Mouse (Mus musculus) brain, adult 10 weeks (tissue): ENCODE results near the gene Tceal7. TPM values are rescaled to one million over a fixed set of nuclear protein-coding genes. Genes with fewer than 3 reads are reported as not detected.

Source experiments
- polyA plus RNA-seq: library from polyadenylated mRNA; stranded (reverse); fragments of 350-450 nt; fragmentation: Illumina TruSeq; extraction: RNeasy Lipid Tissue Mini Kit (QIAGEN cat#74804); gene quantifications from one replicate; pipeline ENCODE4 v1.2.3, GENCODE M21; 2015; ENCODE audit warnings: low read depth, low replicate concordance

Tceal7 gene
- 3.3 TPM for polyA plus RNA-seq

GRCm38 (mm10) chrX:136214729-136215677, at the start of gene Tceal7, which contains the start of gene Bex1:
Gene Tceal7 (plus strand): TSS chrX:136214779.
Gene Bex1 (minus strand): TSS chrX:136215513.

DNA sequence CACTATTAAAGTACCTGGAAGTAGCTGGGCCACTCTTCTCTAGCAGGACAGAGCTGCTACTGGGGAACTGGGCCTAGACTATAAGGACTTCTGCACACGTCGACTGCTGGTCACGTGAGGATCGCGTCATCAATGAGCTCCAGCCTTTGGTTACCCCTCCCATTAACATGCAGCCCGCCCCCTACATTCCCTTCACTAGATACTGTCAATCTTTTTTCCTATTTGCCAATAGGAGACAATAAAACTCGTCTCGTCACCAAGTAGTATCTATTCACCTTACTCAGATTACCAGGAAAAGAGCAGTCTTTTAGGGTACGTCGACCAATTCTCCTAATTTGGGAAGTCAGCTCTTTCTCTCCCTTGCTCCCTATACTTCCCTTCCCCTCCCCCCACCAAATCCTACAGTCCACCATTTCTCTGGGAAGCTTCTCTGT, 42.4 kb upstream of the Tceal7 start, which contains the start of gene Tceal8:
Gene Tceal8, minus strand, starts transcription at position 225 of the 434 bp plus-strand sequence.

DNA sequence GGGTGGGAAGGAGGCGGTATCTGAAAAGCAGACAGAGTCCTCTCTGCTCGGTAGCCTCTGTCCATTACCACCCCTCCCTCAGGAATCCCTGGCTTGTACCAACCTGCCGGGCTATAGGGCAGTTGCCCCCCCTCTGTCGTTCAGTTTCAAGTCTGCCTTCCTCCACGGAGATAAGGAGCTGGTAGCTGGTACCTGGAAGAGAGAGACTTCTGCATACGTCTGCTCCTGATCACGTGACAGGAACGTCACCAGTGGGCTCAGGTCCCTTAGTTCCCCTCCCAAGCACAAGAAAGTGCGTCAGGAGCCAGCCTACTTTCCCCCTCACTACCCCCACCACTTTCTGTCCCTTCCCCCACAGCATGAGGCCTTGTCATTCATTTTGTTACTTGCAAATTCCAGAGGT, 10.9 kb upstream of the Tceal7 start, which contains the start of gene Tceal5:
Gene Tceal5, minus strand, starts transcription at position 213 of the 403 bp plus-strand sequence.

GRCm38 (mm10) chrX:136244574-136245229, 30.1 kb downstream of the Tceal7 start, which contains the start of gene Tceal9:
Gene Tceal9 (plus strand): TSS chrX:136245079.

DNA sequence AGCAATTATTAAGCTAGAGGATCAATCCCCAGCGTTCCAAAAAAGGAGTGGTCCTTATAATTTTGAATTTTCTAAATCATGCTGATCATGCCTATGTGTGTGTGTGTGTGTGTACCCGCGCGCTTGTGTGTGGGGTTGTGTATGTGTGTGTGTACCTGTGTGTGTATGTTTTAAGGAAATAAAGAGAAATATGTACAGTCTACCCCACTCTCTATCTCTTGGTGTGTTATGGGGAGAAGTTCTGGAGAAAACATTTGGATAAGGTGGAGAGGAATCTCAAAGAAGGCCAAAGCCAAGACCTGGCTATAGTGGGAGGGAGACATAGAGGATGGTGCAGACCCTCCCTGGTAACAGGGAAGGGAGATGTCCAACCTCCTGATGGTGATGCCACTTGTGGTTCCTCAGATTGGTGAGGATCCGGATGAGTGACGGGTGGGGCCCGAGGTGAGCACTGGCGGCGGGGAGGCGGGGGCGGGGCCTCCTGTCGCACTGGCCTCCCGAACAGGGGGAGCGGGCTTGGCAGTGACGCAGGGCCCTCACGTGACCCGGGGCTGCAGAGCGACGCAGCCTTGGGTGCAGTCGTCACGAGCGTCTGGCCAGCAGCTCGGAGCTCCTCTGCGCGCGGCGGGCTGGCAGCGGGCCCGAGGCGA, 55.3 kb downstream of the Tceal7 start, which contains the start of gene Bex3:
Gene Bex3, plus strand, starts transcription at position 511 of the 650 bp plus-strand sequence.

Other genes starting within 250 kb of the Tceal7 start
- 95.2 TPM for gene Arxes2, start 221.0 kb upstream of the Tceal7 start, polyA plus RNA-seq
- gene Arxes1, start 181.4 kb upstream of the Tceal7 start, polyA plus RNA-seq: 35.9 TPM
- gene Bex2, start 146.5 kb upstream of the Tceal7 start, polyA plus RNA-seq: 501 TPM
- not detected for gene Nxf3, start 129.5 kb upstream of the Tceal7 start, polyA plus RNA-seq
- gene Bex4, start 75.8 kb upstream of the Tceal7 start, polyA plus RNA-seq: 52.3 TPM
- gene Tceal8, start 42.4 kb upstream of the Tceal7 start, polyA plus RNA-seq: 95.4 TPM
- gene Tceal5, start 10.9 kb upstream of the Tceal7 start, polyA plus RNA-seq: 163 TPM
- 139 TPM for gene Bex1, start 734 bp downstream of the Tceal7 start, polyA plus RNA-seq
- gene Tceal9, start 30.3 kb downstream of the Tceal7 start, polyA plus RNA-seq: 226 TPM
- 451 TPM for gene Bex3, start 55.5 kb downstream of the Tceal7 start, polyA plus RNA-seq